Mouse (Mus musculus) cerebellum, adult 9-11 months (tissue): ENCODE results near the gene Gjb3.

ENCODE experiments used
- DNase-seq: peaks from one replicate; pipeline ENCODE4 v3.0.0; 2022

Gene Gjb3

DNA sequence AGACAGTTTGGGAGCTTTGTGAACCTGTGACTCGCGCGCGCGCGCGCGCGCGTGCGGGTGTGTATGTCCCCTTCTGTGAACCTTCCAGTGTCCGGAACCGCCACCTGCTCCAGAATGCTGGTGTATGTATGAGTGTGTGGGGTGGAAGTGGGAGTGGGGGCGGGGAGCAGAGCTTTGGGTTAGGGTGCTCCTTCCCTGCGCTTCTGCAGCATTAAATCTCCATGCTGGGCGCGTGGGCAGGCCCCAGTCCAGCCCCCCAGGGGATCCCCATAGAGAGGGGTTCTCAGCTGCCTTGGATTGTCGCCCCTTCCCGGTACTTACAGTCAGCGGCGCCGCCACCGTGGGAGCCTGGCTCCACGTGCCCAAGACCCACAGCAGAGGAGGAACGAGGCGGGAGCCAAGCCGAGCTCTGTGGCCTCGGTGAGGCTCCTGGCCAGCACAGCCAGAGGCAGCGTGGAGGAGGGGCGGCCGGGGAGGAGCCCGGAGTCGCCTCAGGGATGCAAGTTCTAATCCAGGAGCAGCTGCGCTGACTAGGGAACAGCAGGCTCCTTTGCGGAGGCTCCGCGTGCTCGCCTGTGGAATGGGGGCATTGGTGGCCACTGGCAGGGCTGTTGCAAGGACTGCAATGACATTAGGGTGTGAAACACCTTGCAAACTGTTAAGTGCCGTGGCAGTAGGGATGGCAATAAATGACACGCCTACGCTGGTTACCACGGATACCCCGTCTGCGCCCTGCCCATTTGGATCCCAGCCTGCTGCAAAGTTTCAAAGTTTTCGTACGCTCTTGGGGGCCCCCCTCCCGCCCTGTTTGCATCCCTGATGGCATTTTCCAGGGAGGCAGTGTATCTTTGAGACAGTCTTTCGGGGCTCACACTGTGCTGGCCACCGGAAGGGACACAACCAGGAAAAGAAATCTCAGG lies at the start of gene Gjb3:
Gene Gjb3, minus strand, starts transcription at position 664 of the 920 bp plus-strand sequence.
- DNase-seq, result no peak

DNA sequence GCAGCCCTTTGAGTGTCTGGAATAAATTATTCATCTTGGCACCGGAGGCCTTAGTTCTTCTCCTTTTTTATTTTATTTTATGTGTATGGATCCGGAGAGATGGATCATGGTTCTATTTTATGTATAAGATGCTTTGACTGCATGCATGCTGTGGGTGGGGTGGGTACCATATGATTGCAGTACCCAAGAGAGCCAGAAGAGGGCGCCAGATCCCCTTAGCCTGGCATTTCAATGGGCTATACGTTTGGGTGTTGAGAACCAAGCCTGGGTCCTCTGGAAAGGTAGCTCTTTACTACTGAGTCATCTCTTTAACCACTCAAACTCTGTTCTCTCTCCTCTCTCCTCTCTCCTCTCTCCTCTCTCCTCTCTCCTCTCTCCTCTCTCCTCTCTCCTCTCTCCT lies 46.7 kb upstream of the Gjb3 start:
- DNase-seq, result no peak

DNA sequence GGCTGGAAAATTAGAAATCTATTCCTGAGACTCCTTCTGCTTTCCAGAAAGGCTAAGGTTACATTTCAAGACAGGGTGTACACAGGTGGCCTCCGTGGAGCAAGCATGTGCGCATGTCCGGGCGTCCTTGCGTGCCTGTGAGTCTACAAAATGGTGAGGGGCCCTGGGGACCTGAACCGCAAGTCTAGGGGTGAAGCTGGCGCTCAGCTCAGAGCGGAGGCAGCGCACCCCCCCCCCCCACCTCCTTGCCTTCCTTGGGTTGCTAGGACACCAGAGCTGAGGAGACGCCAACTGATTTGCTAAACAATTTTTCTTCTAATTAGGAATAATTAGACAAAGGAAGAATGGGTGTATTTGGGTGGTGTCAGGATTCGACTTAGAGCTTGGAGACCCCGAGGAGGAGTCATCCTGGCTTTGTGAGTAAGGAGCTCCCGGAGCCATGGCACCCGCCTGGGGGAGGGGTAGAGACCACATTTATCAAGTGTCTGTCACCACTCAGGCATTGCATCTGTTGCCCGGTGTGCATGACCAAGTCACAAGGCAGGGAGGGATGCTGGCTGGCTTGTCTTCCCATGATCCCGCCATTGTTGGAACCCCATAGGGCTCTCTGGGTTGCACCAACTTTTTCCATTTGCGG lies 45.0 kb upstream of the Gjb3 start:
- DNase-seq, result no peak

DNA sequence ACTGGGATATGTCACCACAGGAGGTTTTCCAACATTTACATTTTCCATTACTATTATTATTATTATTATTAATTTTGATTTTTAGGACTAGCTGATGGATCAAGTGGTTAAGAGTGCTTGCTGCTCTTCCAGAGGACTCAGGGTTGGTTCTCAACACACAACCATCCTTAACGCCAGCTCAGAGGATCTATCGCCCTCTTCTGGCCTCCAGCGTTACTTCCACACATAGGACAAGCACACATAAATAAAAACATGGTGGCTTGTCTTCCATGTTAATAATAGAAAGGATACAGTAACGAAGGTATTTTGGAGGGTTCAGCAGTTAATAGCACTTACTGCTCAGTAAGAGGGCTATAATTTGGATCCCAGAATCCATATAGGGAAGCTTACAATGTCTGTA lies 44.0 kb upstream of the Gjb3 start:
- no peak for DNase-seq

DNA sequence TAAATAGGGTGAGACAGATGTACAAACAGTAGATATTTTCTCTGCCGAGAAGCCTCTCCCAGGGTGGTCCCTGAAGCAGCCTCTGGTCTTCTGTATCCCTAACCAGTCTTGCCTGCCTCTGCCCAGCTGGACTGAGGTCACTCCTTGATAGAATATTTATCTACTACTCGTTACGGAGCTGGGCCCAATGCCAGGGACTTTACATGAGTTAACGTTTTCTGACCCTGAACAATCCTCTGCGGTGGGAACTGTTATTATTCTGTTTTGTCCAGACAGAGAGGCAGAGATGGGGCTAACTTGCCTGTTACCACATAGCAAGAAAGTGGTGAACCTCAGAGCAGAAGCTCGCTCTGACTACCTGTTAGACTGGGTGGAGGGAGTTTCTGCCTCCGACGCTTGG lies 42.8 kb upstream of the Gjb3 start:
- no peak for DNase-seq

DNA sequence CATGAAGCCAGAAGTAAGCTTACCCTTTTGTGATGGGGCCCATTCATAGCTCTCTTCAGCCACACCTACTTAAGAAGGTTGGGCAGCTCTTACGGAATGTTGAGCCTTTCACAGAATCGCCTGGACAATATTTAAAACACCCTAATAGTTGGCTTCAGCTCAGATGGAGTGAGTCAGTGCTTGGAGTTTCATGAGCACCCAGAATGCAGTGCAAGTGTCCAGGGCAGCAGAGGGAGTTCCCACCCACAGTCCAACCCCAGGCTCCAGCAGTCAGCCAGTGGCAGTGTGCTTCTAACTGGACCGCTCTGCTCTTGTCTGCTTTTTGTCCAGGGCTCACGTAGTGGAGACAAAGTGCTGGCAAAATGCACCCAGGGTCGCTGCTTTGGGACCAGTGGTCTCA lies 40.9 kb upstream of the Gjb3 start:
- DNase-seq, result no peak

DNA sequence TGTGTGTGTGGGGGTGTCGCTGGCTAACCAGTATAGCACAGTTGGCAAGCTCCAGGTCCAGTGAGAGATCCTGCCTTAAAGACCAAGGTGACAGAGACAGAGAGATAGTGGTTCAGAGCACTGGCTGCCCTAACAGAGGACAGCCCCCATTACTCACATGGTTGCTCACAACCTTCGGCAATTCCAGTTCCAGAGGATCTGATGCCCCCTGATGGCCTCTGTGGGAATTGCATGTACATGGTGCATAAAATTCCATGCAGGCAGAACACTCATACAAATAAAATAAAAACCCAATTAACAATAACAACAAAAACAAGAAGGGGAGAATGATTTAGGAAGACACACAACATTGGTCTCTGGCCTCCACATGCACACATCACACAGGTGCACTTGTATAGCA lies 39.8 kb upstream of the Gjb3 start:
- DNase-seq, result no peak

DNA sequence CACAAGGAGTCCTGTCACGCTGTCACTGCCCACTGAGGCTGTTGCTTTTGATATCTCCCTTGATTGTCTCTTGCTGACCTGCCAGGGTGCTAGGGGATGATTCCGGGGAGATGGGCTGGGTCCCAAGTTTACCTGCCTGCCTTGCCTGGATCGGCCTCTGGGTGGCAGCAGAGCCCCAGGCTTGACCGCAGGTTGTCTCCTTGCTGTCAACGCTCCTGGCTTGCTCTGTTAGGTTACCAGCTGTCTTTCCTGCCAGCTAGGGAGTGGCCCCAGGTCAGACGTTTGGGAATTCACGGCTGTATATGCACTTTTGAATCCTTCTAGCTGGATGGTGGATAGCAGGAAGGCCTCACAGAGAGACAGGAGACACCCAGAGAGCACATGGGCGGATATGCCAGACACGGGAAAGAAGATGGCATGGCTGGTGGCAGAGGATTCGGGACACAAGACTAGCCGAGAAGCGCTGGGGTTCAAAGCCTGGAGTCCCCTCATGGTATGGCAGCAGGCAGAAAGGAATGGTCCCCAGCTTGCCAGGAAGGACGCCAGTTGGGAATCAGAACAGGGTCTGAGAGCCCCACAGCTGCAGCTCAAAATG lies 37.8 kb upstream of the Gjb3 start:
- DNase-seq, result peak; percentile 56

DNA sequence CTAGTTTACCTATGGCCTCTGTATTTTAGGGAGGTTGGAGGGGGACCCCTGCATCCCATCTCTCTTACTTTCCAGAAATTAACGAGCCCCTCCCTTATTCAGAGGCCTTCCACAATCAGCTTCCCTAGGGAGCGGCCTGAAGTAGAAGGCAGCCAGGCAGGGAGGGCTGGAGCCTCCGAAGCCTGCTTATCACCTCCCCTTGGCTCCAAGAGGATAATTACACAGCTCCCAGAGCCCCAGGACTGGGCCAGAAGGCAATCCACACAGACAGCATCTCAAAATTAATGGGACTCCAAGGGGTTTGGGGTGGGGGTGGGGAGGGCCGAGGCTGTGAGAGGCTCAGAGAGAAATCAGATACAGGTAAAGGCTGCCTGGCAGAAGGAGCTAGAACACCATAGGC lies 35.2 kb upstream of the Gjb3 start:
- no peak for DNase-seq

DNA sequence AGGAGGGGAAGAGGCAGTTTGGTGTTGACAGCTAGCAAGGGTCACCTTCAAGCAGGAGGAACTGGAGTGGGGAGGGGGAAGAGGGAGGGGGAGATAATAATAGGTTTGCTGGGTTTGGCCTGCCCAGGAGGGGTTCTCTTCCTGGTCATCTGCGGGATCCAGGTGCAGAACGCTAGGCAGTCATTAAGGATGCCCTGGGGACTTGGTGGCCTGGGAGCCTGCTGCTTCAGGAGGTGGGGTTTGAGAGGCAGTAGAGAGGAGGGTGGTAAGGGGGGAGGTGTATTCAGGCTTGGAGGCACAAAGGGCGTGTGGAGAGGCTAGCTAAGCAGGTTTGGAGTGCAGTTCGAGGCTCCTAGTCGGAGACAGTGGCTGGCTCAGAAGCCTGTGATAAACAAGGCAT lies 34.8 kb upstream of the Gjb3 start:
- DNase-seq, result peak; percentile 20

DNA sequence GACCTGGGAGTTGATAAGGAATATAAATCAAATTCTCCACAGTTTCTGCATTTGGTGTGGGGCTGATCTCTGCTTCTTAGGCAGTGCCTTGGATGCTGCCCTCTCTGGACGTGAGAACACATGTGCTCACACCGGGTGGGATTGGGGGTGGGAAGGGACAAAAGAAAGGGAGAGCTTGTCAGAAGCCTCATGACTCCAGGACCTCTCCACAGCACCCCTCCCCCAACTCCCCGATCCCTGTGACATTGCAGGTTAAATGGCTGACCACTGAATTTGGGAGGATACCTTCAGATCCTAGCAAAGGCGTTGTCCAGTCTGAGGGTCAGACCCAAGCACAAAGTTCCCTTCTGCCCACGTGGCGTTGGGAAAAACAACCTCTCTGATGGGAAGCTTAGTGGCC lies 33.8 kb upstream of the Gjb3 start:
- no peak for DNase-seq

DNA sequence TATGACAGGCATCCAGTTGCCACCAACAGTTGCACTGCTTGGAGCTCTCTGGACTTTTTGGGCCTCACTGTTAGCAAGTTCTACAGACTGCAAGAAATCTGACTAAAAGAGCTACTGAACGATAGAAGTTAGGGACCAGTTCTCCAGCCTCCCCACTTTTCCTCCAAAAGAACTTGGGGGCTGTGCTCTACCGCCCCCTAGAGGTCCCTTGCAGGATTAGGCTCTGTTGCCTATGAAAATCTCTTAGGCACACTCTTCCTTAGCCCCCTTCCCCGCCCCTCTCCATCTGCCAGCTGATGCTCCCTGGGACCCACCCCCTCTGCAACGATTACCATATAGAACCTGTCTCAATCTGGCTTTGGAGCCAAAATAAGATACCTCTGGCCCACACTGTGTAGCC lies 32.7 kb upstream of the Gjb3 start:
- DNase-seq, result no peak

DNA sequence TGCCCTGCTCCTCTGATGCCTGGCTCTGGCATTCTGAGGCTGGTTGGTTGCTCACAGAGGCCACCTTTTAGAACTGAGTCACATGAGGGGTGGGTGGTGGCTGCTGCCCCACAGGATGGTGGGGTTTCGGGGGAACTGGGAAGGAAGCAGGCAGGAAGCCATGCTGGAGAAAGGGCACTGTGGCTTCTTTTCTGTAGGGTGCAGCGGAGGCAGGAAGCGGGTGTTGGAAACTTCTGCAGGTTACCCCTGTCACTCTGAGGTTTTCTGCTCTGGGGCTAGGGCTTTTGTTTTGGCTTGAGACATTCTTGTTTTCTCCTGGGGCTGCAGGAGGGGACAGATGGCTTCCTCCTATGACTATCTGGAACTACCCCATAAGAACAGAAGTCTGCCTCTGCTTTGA lies 31.9 kb upstream of the Gjb3 start:
- DNase-seq, result no peak

DNA sequence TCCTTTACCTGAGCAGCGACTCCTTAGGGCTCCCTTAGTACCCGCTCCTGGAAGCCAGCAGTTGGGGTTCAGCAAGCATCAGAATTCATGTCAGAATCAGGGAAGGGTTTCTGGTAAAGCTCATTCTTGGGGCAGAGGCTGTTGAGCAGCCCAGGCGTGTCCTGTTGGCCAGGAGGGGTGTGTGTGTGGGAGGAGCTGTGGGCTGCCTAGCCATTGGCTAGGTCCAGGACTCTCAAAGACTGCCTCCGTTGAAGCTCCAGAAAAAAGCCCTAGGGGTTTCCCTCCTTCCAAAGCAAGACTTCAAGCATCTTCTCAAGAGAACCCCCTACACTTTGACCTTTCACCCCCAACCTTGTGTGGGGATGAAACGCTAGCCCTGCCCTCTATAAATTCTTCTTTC lies 27.4 kb upstream of the Gjb3 start, which contains the start of gene Gjb5:
Gene Gjb5, minus strand, starts transcription at position 164 of the 400 bp plus-strand sequence.
- no peak for DNase-seq

DNA sequence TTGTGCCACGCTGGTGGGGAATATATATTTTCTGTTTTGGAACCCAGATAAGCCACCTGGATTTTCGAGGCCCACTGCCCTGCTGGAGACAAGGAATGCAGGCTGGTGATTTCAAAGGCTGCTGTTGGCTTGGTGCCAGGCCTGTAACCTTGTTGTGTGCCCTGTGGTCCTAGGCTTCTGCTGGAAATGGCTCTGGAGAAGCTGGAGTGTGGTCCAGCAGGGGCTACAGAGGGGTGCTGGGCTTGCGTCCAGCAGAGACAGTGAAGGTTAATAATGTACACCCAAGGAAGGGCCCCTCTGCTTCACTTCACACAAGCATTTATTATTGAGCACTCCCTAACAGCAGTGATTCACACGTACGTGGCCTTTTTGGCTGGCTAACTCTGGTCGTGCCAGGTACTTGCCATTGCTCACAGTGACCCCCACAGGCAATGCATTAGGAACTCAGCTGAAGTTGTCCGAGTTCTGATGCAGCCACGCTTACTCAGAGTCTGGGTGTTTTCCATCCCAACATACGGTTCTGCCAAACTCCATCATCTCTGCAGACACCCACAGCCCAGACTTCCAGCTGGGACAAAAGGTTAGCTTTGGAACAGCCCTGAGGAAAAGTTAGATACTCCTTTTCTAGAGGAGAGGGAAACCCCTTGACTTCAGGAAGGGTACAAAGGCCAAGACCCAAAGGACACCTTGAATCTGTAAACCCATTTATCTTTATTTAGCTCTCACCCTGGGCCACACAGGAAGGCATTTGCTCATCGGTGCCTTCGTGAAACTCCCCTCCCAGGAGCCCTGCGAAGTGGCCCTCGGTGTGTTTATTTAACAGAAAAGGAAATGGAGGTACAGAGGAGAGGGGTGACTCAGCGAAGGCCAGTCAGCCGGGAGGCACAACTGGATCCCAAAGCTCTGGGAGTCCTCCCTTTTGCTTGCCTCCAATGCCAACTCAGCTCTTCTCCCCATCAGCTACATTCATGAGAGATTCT lies 24.2 kb upstream of the Gjb3 start:
- no peak for DNase-seq

DNA sequence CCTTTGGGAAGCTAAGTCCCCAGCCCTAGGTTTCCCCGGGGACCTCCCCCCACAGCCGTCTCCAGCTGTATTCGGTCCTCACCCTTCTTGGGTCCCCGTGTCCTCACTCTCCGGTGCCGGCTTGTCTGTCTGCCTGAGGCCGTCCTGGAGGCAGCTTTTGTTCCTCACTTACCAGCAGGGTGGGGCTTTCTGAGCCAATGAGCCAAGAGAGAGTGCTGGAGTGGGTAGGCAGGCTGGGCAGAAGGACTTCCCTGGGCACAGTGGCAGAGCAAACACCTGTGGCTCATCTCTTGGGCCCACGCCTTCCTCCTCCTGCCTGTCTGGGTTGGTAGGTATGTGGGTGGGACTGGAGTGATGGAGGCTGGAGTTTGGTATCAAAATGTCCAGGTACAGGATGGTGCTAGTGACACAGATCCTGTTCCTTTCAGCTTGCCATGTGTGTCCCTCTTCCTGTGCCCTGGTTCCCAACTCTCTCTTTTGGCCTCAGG lies 23.4 kb upstream of the Gjb3 start, which contains the start of gene Gjb4:
Gene Gjb4, minus strand, starts transcription at position 131 of the 488 bp plus-strand sequence.
- no peak for DNase-seq

DNA sequence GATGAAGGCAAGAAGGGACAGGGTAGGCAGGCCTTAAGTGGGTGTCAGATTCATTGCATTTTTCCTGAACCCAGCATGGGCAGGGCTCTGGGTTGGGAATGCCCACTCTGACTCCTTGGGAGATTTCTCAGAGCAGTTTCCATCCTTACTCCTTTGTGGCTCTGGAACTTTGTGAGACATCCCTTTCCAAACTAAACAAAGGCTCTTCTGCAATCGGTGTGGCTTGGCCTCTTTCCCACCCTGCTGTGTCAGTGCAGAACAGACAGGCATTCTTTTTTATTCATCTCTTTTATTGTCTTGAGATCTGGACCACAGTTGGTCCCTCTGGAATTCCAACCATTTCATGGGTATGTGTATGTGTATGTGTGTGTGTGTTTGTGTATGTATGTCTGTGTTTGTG lies 21.9 kb upstream of the Gjb3 start:
- no peak for DNase-seq

DNA sequence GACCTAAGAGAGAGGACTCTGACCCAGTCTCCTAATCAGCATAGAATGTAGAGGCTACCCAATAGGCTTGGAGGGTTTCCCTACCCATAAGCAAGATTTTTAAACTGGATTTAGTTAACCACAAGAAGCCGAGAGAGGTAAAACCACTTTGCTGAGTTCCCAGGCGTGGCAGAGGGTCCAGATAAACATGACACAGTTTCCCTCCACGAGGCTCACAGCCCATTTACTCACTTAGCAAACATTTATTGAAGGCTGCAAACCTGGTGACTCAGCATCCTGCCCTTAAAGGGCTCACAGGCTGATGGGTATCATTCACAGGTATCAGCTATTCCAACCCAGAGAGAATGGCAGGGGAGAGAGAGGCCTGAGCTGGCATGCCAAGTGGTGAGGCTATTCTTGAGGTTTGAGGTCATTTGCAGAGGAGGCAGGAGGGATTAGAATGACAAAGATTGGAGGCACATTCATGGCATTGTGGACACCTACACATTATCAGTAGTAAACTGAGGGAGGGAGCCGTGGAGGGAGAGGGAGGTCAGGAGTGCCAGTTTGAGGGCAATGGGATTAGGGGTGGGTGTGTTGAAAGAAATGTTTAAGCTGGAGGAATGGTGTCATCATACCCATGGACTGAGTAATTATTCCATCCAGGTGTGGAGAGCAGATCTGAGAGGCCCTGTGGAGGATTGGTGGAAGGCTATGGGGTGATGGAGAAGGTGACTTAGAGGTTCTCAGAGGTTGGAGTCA lies 19.1 kb upstream of the Gjb3 start:
- DNase-seq, result no peak

DNA sequence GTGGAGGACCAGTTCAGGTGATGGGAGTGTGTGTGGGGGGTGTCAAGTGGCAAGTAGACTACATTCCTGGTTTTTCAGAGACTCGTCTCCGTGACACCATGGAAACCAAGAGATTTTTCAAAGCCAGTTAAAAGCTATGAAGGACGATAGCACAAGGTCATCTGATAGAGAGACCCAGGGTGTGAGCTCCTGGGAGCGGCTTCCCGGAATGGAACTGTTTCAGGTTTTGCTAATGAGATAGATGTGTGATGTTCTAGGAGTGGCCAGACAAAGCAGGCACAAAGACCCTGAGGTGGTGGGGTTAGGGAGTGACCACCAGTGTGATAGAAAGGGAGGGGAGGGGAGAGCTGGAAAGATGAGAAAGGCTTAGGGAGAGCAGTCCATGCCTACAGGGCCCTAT lies 14.4 kb upstream of the Gjb3 start:
- DNase-seq, result no peak

DNA sequence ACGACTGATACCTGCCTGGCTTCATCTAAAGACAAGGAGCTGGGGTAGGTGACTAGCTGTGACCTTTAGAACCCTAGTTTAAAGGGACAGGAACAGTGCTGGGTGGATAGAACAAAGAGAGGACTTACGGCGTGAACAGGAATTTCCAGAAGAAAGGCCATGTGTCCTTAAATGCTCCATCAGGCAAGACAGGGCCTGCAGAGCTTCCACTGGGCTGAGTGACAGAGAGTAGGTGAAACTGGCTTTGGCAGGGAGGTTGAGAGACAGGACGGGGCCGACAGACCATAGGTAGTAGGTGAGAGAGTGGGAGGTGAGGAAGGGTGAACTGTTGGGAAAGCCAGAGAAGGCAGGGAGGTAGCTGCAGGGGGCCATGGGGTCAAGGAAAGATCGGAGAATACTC lies 10.7 kb upstream of the Gjb3 start:
- DNase-seq, result no peak

DNA sequence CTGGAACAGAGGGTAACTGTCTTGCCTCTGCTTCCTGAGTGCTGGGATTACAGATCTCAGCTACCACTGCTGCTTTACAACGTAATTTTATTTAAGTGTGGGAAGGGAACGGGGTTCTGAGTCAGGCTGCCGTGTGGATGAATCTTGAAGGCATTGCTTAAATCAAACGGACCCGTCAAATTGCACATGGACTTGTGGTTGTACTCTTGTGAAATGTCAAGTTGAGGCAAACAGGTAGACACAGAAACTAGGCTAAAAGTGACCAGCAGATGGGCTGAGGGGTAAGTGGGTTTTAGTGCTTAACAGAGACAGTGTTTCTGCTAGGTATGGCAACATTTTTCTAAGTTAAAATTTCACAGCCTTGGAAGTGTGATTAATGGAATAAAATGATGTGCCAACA lies 7.0 kb upstream of the Gjb3 start:
- no peak for DNase-seq
